Mouse (Mus musculus) embryonic facial prominence, embryonic 13.5 days (tissue): ENCODE measurements around the gene Syne1. TPM values are rescaled to one million over a fixed set of nuclear protein-coding genes. Genes with fewer than 3 reads are reported as not detected.

Experiments used
- ATAC-seq: fragments of 200-750 bp; cut with Nextera tagmentation; 2 replicates; pipeline ENCODE4 v1.8.0; 2017; ENCODE audit warnings: low read depth; ENCODE audit not compliant: insufficient number of reproducible peaks, insufficient read depth, low FRiP score, low TSS enrichment
- H3K27ac ChIP-seq: fragments of 300-500 bp; sonication (generic); 2 replicates; pipeline ENCODE4 v1.5.1; 2015; ENCODE audit warnings: moderate library complexity, mild to moderate bottlenecking, inconsistent platforms
- H3K27me3 ChIP-seq: fragments of 300-500 bp; sonication (generic); 2 replicates; pipeline ENCODE4 v1.6.1; 2015; ENCODE audit warnings: mild to moderate bottlenecking, inconsistent platforms
- H3K36me3 ChIP-seq: fragments of 300-500 bp; sonication (generic); 2 replicates; pipeline ENCODE4 v1.6.1; 2015; ENCODE audit warnings: mild to moderate bottlenecking, inconsistent platforms
- H3K4me1 ChIP-seq: fragments of 300-500 bp; sonication (generic); 2 replicates; pipeline ENCODE4 v1.6.1; 2015; ENCODE audit warnings: inconsistent platforms
- H3K4me2 ChIP-seq: fragments of 300-500 bp; sonication (generic); 2 replicates; pipeline ENCODE4 v1.6.1; 2015; ENCODE audit warnings: moderate library complexity, mild to moderate bottlenecking, inconsistent platforms
- H3K4me3 ChIP-seq: fragments of 300-500 bp; sonication (generic); 2 replicates; pipeline ENCODE4 v1.5.1; 2015; ENCODE audit warnings: mild to moderate bottlenecking, inconsistent platforms
- H3K9ac ChIP-seq: fragments of 300-500 bp; sonication (generic); 2 replicates; pipeline ENCODE4 v1.6.1; 2015; ENCODE audit warnings: mild to moderate bottlenecking, inconsistent platforms
- H3K9me3 ChIP-seq: fragments of 300-500 bp; sonication (generic); 2 replicates; pipeline ENCODE4 v1.6.1; 2016; ENCODE audit warnings: inconsistent platforms
- WGBS: fragments of 180-500 bp; shearing (Covaris S2); methylation state at CpG from one replicate; pipeline ENCODE4 v1.1.7; 2015; ENCODE audit warnings: mixed read lengths; 5-methylcytosine and 5-hydroxymethylcytosine counted together
- polyA plus RNA-seq: library from polyadenylated mRNA; unstranded; fragments of >200 nt; fragmentation: Nextera tagmentation; extraction: Ambion mirVana; gene quantifications from 2 replicates; pipeline ENCODE4 v1.2.1, GENCODE M21; 2015

The Syne1 gene
- polyA plus RNA-seq, 1 experiment from 2014 or later = 6.3 TPM

DNA sequence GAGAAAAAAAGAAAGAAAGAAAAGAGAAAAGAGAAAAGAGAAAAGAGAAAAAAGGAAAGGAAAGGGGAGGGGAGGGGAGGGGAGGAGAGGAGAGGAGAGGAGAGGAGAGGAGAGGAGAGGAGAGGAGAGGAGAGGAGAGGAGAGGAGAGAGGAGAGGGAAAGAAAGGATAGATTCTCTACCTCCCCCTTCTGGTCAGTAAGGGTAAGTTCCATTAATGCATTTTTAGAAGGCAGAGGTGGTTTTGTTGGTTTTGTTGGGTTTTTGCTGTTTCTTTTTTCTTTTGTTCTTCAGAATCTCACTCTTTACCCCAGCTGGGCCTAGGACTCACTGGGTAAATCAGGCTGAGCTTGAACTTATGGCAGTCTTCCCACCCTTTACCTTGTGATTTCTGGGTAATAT, 214.9 kb downstream of the Syne1 start:
- H3K27ac ChIP-seq = no peak overlapping the region
- no peak overlapping the region for H3K4me3 ChIP-seq
- no peaks in the 10 kb centered on the region for H3K27me3 ChIP-seq
- H3K9ac ChIP-seq = no peak overlapping the region
- no peaks in the 10 kb centered on the region for H3K9me3 ChIP-seq
- no peaks in the 10 kb centered on the region for H3K36me3 ChIP-seq
- no peaks in the 10 kb centered on the region for H3K4me1 ChIP-seq
- no peak for ATAC-seq
- H3K4me2 ChIP-seq = no peak overlapping the region

DNA sequence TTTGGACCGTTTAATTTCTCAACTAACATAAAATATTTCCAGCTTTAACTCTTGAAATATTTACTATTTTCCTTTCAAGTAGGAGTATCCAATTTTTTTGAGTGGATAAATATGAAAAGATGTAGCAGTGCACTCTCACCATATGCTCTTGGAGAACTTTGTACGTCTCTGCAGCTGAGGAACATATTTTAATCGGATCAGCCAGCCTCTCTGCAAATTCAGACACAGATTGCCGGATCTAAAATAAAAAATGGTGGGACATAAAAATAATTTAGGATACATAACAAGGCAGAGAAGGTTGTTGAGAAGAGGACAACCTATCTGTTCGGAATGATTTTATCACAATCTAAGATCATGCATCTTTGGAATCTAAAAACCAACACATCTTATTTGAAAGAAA, 218.5 kb downstream of the Syne1 start:
- H3K4me1 ChIP-seq = no peaks in the 10 kb centered on the region
- H3K27ac ChIP-seq = no peak overlapping the region
- no peak overlapping the region for H3K9ac ChIP-seq
- no peaks in the 10 kb centered on the region for H3K27me3 ChIP-seq
- H3K36me3 ChIP-seq = no peaks in the 10 kb centered on the region
- 78% methylated on average over 5 of the region's 5 CpGs for WGBS
- no peak overlapping the region for H3K4me2 ChIP-seq
- H3K9me3 ChIP-seq = no peaks in the 10 kb centered on the region
- ATAC-seq = no peak
- H3K4me3 ChIP-seq = no peak overlapping the region

DNA sequence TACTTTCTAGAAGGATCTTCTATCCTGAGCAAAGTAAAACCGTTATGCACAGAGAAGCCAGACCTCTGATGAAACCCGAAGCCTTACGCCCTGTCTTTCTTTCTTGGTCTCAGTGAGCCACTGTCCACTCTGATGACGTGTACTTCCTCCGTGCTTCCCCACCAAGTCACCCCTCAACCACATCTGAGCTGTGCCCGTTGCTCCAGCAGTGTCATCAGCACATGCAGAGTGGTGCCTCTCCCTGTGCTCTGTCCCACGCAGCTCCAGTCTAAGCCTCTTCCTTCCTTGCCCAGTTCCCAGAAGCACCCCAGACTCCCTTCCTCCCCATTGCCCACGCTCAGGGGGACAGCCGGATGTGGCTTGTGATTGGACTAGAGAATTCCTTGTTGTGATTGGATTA, 224.6 kb downstream of the Syne1 start:
- WGBS = 68% methylated on average over 9 of the region's 9 CpGs
- Histone ChIP-seq H3K27me3 (no peaks in the 10 kb centered on the region), H3K9me3 (no peaks in the 10 kb centered on the region), H3K36me3 (no peaks in the 10 kb centered on the region), H3K4me2 (no peak overlapping the region), H3K4me1 (no peaks in the 10 kb centered on the region), H3K9ac (no peak overlapping the region), H3K4me3 (no peak overlapping the region), H3K27ac (no peak overlapping the region)
- no peak for ATAC-seq

DNA sequence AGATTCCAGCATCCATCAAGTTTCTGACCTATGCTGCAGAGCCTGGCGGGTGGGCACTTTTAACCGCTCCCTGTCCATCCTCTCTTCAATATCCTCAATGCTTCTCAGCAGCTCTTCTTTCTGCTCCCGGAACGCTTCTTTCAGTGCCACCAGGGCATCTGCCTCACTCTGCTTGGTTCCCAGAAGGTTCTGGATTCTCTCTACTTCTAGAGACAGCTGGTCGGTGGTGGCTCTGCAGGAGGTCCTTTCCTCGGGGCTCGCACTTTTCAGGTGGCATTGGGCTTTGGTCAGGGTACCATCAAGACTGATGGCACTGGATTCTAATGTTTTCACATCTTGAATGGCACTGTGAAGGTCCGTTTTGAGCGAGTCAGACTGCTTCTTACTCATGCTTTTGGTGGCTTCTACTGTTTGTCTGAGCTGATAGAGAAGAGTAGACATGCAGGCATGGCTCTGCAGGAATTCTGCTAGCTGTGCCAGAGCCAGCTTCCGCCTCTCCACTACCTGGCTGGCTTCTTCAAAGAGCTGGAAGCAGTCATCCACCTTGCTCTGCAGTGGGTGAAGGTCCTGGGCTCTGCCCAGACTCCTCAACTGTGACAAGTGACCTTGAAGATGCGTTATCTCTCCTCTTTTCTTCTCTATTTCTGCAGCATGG, 227.4 kb downstream of the Syne1 start:
- H3K4me1 ChIP-seq = no peaks in the 10 kb centered on the region
- H3K4me3 ChIP-seq = no peak overlapping the region
- no peaks in the 10 kb centered on the region for H3K36me3 ChIP-seq
- no peak overlapping the region for H3K4me2 ChIP-seq
- H3K9me3 ChIP-seq = no peaks in the 10 kb centered on the region
- no peaks in the 10 kb centered on the region for H3K27me3 ChIP-seq
- H3K27ac ChIP-seq = no peak overlapping the region
- no peak overlapping the region for H3K9ac ChIP-seq
- no peak for ATAC-seq
- WGBS = 83% methylated on average over 11 of the region's 11 CpGs

DNA sequence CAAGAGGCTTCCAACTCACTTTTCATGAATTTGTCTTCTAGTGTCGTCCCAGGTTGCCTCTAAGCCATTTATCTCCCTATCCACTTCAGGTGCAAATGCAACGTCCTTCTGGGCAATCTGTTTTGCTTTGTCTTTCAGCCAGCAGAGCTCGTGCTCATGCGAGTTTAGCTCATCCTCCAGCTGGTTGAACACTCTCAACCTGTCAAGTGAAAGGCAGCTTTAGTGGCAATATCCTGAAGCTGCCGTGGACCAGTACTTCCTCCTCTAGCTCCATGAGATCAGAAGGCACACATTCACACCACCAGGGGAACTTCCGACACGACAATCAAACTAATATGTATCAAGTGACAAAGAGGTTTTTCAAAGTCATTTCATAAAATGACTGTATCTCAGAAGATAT, 228.7 kb downstream of the Syne1 start:
- Histone ChIP-seq H3K27me3 (no peaks in the 10 kb centered on the region), H3K4me1 (no peaks in the 10 kb centered on the region), H3K27ac (no peak overlapping the region), H3K36me3 (no peaks in the 10 kb centered on the region), H3K4me3 (no peak overlapping the region), H3K9me3 (no peaks in the 10 kb centered on the region), H3K9ac (no peak overlapping the region), H3K4me2 (no peak overlapping the region)
- WGBS = 47% methylated on average over 7 of the region's 7 CpGs
- ATAC-seq = no peak

DNA sequence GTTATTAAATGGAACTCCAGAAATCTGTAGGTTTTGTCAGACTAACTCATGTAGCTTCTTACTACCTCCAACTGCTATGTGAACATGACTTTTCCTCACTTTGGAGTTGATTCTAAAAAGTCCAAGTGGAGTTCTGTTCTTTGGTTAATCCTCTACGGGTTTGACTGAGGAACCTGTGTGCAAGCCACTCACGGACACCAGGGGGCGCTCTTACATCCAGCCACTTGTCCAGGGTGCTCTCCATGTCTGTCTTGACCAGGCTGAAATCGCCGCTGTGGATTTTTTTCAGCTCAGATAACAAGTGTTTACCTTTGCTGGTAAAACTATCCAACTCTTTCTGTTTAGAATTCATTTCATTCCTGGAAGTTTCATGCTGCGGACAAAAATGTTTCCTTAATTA, 233.7 kb downstream of the Syne1 start:
- H3K4me1 ChIP-seq = no peaks in the 10 kb centered on the region
- no peaks in the 10 kb centered on the region for H3K9me3 ChIP-seq
- no peak overlapping the region for H3K4me3 ChIP-seq
- 25% methylated on average over 6 of the region's 6 CpGs for WGBS
- H3K4me2 ChIP-seq = no peak overlapping the region
- H3K36me3 ChIP-seq = no peaks in the 10 kb centered on the region
- no peak overlapping the region for H3K9ac ChIP-seq
- no peak overlapping the region for H3K27ac ChIP-seq
- H3K27me3 ChIP-seq = no peaks in the 10 kb centered on the region
- no peak for ATAC-seq

DNA sequence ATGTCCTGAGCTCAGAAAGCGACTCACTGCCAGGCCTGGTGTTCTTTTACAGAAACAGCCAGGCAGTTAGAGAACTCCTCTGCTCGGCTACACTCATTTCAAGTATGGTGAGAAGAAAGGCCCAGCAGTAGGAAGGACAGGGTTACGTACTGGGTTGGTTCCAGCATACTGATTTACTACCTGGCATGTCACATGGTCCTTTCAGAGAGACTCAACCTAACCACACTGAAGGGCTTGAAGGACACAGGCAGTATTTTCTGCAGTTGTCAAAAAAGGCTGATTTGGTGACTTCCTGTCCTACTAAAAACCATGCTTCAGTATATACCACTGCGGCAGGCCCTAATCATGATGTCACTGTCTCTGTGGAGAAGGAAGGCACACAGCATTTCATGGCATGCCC, 238.8 kb downstream of the Syne1 start:
- peak overlapping the region; percentile 16; the same call in 1 of the 2 replicates for H3K27ac ChIP-seq
- peaks cover 14% of the 10 kb centered on the region for H3K4me1 ChIP-seq

DNA sequence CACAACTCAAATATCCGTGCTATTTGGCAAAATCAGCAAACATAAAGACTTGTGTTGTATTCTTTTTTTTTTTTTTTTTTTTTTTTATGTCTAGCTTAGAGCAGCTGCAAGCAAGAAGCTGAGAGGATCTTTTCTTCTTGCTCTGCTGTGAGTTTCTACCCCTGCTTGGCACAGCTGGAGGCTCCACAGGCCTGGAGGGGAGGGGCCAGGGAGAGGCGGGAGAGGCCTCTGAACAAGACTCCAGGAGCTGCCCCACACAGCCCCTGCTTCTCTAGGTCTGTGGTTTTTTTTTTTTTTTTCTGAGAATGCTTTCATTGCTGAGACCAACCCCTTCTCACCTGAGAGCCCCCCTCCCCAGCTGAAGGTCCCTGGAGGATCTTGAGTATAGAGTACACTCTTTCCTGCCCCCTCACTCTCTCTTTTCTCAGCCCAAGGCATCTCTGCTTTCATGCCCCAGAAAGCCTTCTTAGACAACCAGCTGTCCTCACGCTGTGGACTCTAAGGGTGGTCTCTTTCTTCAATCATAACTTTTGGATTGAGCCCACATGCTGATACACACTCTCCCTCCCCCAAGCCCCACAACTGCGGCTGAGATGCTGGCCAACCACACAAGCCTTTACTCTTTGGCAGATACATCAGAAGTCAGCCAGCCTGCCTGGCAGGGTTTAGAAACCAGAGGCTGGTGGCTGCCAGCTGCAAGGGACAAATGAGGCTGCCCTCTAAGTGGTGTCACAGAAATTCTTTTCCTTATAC, 241.1 kb downstream of the Syne1 start:
- Histone ChIP-seq H3K4me2 (peak overlapping the region; percentile 42), H3K4me3 (no peak overlapping the region)
- peak; percentile 82 for ATAC-seq

More for the DNA sequence above, 238.8 kb downstream of the Syne1 start:
- no peaks in the 10 kb centered on the region for H3K27me3 ChIP-seq
- no peak overlapping the region for H3K9ac ChIP-seq
- no peak overlapping the region for H3K4me2 ChIP-seq
- no peak overlapping the region for H3K4me3 ChIP-seq
- ATAC-seq = no peak
- 68% methylated on average over 4 of the region's 4 CpGs for WGBS
- no peaks in the 10 kb centered on the region for H3K36me3 ChIP-seq
- no peaks in the 10 kb centered on the region for H3K9me3 ChIP-seq

DNA sequence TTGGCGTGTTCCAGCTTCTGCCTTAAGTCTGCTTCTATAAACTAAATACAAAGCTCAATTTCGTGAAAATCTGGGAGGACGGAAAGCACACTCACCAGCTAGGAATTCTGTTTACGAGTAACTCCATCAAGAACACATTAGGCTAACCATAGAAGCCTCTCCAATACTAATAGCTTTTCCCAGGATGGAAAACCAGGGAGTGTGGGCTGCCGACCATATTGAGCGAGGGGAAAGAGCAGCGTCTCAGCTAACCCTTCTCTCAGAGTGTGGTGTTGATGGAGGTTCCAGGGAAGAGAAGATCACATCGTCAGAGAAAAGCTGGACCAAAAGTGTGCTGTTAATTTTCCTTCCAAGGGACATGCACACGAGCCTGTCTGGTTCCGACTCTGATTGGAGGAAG, 241.9 kb downstream of the Syne1 start:
- 28% methylated on average over 10 of the region's 10 CpGs for WGBS
- Histone ChIP-seq H3K4me3 (peak overlapping the region; percentile 17), H3K4me2 (peak overlapping the region; percentile 42), H3K27me3 (no peaks in the 10 kb centered on the region), H3K9me3 (no peaks in the 10 kb centered on the region), H3K9ac (no peak overlapping the region), H3K36me3 (no peaks in the 10 kb centered on the region), H3K4me1 (peaks cover 14% of the 10 kb centered on the region), H3K27ac (peak overlapping the region; percentile 86)
- ATAC-seq = no peak

More for the DNA sequence above, 241.1 kb downstream of the Syne1 start:
- H3K4me1 ChIP-seq = peaks cover 14% of the 10 kb centered on the region
- peak overlapping the region; percentile 86 for H3K27ac ChIP-seq
- 15% methylated on average over 4 of the region's 4 CpGs for WGBS
- no peak overlapping the region for H3K9ac ChIP-seq
- H3K9me3 ChIP-seq = no peaks in the 10 kb centered on the region
- H3K36me3 ChIP-seq = no peaks in the 10 kb centered on the region
- H3K27me3 ChIP-seq = no peaks in the 10 kb centered on the region

DNA sequence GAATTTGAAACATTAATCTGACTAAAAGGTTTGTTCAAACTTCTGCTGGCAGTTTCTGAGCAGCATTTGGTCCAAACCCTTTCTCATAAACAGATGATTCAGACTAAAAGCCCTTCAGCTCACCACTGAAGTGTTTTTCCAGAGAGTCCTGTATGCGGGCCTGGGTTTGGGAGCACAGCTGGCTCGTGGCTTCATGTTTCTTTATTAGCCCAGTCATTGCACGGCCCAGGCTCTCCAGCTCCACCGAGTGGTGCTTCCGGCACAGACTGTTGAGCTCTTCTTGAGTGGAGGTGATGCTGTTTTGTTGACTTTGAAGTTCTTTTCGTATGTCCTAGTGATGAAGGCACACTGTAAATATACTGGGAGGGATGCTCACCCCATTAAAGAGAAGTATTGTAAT, 245.7 kb downstream of the Syne1 start:
- Histone ChIP-seq H3K4me3 (no peak overlapping the region), H3K4me2 (no peak overlapping the region), H3K4me1 (peaks cover 12% of the 10 kb centered on the region), H3K9me3 (no peaks in the 10 kb centered on the region), H3K9ac (no peak overlapping the region), H3K36me3 (no peaks in the 10 kb centered on the region), H3K27ac (no peak overlapping the region), H3K27me3 (no peaks in the 10 kb centered on the region)
- WGBS = 30% methylated on average over 6 of the region's 6 CpGs
- no peak for ATAC-seq

DNA sequence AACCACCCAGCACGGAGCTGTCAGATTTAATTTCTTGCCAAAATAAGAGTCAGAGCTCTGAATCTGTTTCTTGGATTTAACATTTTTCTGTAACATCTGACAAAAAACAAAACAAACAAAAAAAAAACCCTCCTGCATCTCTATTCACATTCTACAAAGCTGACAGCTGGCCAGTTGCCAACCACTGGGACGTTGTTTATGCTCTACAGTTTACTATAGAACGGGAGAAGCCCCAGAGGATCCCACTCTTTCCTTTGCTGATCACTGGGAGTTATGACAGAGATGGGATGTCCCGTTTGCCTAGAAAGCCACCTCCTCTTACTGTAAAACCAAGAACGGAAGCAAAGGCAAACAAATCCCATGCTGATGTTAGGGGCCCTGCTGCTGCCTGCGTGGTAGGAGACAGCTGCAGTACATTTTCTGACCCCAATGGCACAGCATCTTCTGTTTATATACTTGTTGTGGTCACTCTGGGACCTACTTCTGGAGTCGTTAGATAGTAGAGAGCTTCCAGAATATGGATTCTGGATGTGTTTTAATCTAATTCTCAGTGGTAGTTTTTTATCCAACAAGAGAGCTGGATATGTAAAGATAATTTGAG, 255.9 kb downstream of the Syne1 start:
- Histone ChIP-seq H3K36me3 (no peaks in the 10 kb centered on the region), H3K9ac (no peak overlapping the region), H3K4me2 (peak overlapping the region; percentile 22), H3K4me3 (no peak overlapping the region), H3K9me3 (no peaks in the 10 kb centered on the region), H3K4me1 (peaks cover 14% of the 10 kb centered on the region; the same call in 1 of the 2 replicates), H3K27ac (no peak overlapping the region), H3K27me3 (no peaks in the 10 kb centered on the region)
- 19% methylated on average over 7 of the region's 7 CpGs for WGBS
- ATAC-seq = no peak

DNA sequence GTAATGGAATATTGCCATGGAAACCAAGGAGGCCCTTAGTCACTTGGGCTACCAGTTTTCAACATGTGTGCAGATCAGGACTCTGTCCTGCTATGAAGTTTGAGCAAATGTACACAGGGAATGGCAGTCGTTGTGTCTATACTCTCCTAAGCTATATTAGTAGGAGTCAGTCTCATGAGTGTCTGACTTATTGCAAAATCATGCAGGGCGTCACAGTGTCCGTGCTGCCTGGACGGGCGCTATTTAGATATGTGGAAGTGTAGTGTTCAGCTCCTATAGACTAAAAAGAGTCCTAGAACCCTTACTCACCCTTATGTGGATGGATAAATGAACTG, 261.7 kb downstream of the Syne1 start:
- Histone ChIP-seq H3K27ac (peak overlapping the region; percentile 96), H3K4me2 (peak overlapping the region; percentile 57), H3K4me3 (peak overlapping the region; percentile 41), H3K4me1 (peaks cover 18% of the 10 kb centered on the region), H3K27me3 (no peaks in the 10 kb centered on the region), H3K9ac (peak overlapping the region; percentile 70), H3K9me3 (no peaks in the 10 kb centered on the region), H3K36me3 (no peaks in the 10 kb centered on the region)
- ATAC-seq = no peak
- 55% methylated on average over 5 of the region's 5 CpGs for WGBS
